Mouse (Mus musculus): Measurements from ENCODE around the gene Ap2b1. TPM values are rescaled to one million over a fixed set of nuclear protein-coding genes. Genes with fewer than 3 reads are reported as not detected.

The Ap2b1 gene
- polyA plus RNA-seq, 1 experiment, result 41.4 TPM

- no peak within 1 kb of the TSS for H3K4me3 ChIP-seq (ENCODE audit: control insufficient read depth, insufficient read depth, low read length)
- TF ChIP-seq POLR2A (IDR thresholded peaks at IDR 0.05; ENCODE audit: control insufficient read depth, extremely low read depth, insufficient read depth, low read length, poor library complexity) (no peak), CTCF (IDR thresholded peaks at IDR 0.05; ENCODE audit: borderline replicate concordance, control insufficient read depth, extremely low read depth, insufficient read depth, low read length, poor library complexity) (no peak)
- H3K27me3 ChIP-seq (ENCODE audit: control insufficient read depth, insufficient read depth, low read length), result no peaks in the 10 kb centered on the region
- 93% methylated on average over 1 of the region's 1 CpGs for WGBS
- no peaks in the 10 kb centered on the region for H3K36me3 ChIP-seq (ENCODE audit: control insufficient read depth, insufficient read depth, low read length)
- DNase-seq, result no peak
- peaks cover 6% of the 10 kb centered on the region for H3K4me1 ChIP-seq (replicated peaks; ENCODE audit: control insufficient read depth, insufficient read depth, low read length)
- H3K27ac ChIP-seq (ENCODE audit: control insufficient read depth, insufficient read depth, low read length), result no peak within 1 kb of the TSS
These were observed 12.3 kb upstream of the Ap2b1 start, which contains the start of gene Slfn14 for GRCm38 (mm10) chr11:83286566-83286965. Gene Slfn14 (minus strand): TSS chr11:83286726.

GRCm38 (mm10) chr11:83289036-83289435, 9.8 kb upstream of the Ap2b1 start:
- Histone ChIP-seq H3K27me3 (ENCODE audit: control insufficient read depth, insufficient read depth, low read length) (no peaks in the 10 kb centered on the region), H3K27ac (ENCODE audit: control insufficient read depth, insufficient read depth, low read length) (no peak overlapping the region), H3K36me3 (ENCODE audit: control insufficient read depth, insufficient read depth, low read length) (no peaks in the 10 kb centered on the region), H3K4me3 (ENCODE audit: control insufficient read depth, insufficient read depth, low read length) (no peak overlapping the region), H3K4me1 (replicated peaks; ENCODE audit: control insufficient read depth, insufficient read depth, low read length) (peaks cover 4% of the 10 kb centered on the region)
- DNase-seq, result no peak
- TF ChIP-seq CTCF (IDR thresholded peaks at IDR 0.05; ENCODE audit: borderline replicate concordance, control insufficient read depth, extremely low read depth, insufficient read depth, low read length, poor library complexity) (no peak), POLR2A (IDR thresholded peaks at IDR 0.05; ENCODE audit: control insufficient read depth, extremely low read depth, insufficient read depth, low read length, poor library complexity) (no peak)
- 99% methylated on average over 5 of the region's 5 CpGs for WGBS

GRCm38 (mm10) chr11:83289633-83290032, 9.2 kb upstream of the Ap2b1 start:
- 95% methylated on average over 2 of the region's 2 CpGs for WGBS
- no peak for TF ChIP-seq CTCF (IDR thresholded peaks at IDR 0.05; ENCODE audit: borderline replicate concordance, control insufficient read depth, extremely low read depth, insufficient read depth, low read length, poor library complexity)
- no peak for TF ChIP-seq POLR2A (IDR thresholded peaks at IDR 0.05; ENCODE audit: control insufficient read depth, extremely low read depth, insufficient read depth, low read length, poor library complexity)

GRCm38 (mm10) chr11:83291375-83292250, 7.2 kb upstream of the Ap2b1 start:
- Histone ChIP-seq H3K27me3 (ENCODE audit: control insufficient read depth, insufficient read depth, low read length) (no peaks in the 10 kb centered on the region), H3K36me3 (ENCODE audit: control insufficient read depth, insufficient read depth, low read length) (no peaks in the 10 kb centered on the region), H3K4me3 (ENCODE audit: control insufficient read depth, insufficient read depth, low read length) (peak overlapping the region; percentile 59), H3K4me1 (replicated peaks; ENCODE audit: control insufficient read depth, insufficient read depth, low read length) (peaks cover 4% of the 10 kb centered on the region), H3K27ac (ENCODE audit: control insufficient read depth, insufficient read depth, low read length) (peak overlapping the region; percentile 29; the same call in 1 of the 2 replicates)
- peak; percentile 94 for DNase-seq
- under 1% methylated on average over 38 of the region's 38 CpGs for WGBS
- no peak for TF ChIP-seq CTCF (IDR thresholded peaks at IDR 0.05; ENCODE audit: borderline replicate concordance, control insufficient read depth, extremely low read depth, insufficient read depth, low read length, poor library complexity)
- TF ChIP-seq POLR2A (IDR thresholded peaks at IDR 0.05; ENCODE audit: control insufficient read depth, extremely low read depth, insufficient read depth, low read length, poor library complexity), result peak; percentile 89

More at GRCm38 (mm10) chr11:83289633-83290032, 9.2 kb upstream of the Ap2b1 start:
- no peaks in the 10 kb centered on the region for H3K27me3 ChIP-seq (ENCODE audit: control insufficient read depth, insufficient read depth, low read length)
- H3K4me1 ChIP-seq (replicated peaks; ENCODE audit: control insufficient read depth, insufficient read depth, low read length), result peaks cover 4% of the 10 kb centered on the region
- H3K27ac ChIP-seq (ENCODE audit: control insufficient read depth, insufficient read depth, low read length), result no peak overlapping the region
- no peaks in the 10 kb centered on the region for H3K36me3 ChIP-seq (ENCODE audit: control insufficient read depth, insufficient read depth, low read length)
- H3K4me3 ChIP-seq (ENCODE audit: control insufficient read depth, insufficient read depth, low read length), result no peak overlapping the region
- DNase-seq, result no peak

GRCm38 (mm10) chr11:83292251-83292587, 6.6 kb upstream of the Ap2b1 start:
- peaks cover 4% of the 10 kb centered on the region for H3K4me1 ChIP-seq (replicated peaks; ENCODE audit: control insufficient read depth, insufficient read depth, low read length)
- no peaks in the 10 kb centered on the region for H3K36me3 ChIP-seq (ENCODE audit: control insufficient read depth, insufficient read depth, low read length)
- peak overlapping the region; percentile 59 for H3K4me3 ChIP-seq (ENCODE audit: control insufficient read depth, insufficient read depth, low read length)
- WGBS, result 3% methylated on average over 5 of the region's 5 CpGs
- DNase-seq, result no peak
- TF ChIP-seq POLR2A (IDR thresholded peaks at IDR 0.05; ENCODE audit: control insufficient read depth, extremely low read depth, insufficient read depth, low read length, poor library complexity), result no peak
- TF ChIP-seq CTCF (IDR thresholded peaks at IDR 0.05; ENCODE audit: borderline replicate concordance, control insufficient read depth, extremely low read depth, insufficient read depth, low read length, poor library complexity), result no peak
- no peaks in the 10 kb centered on the region for H3K27me3 ChIP-seq (ENCODE audit: control insufficient read depth, insufficient read depth, low read length)
- no peak overlapping the region for H3K27ac ChIP-seq (ENCODE audit: control insufficient read depth, insufficient read depth, low read length)

- H3K4me1 ChIP-seq (replicated peaks; ENCODE audit: control insufficient read depth, insufficient read depth, low read length), result peaks cover 8% of the 10 kb centered on the region
- TF ChIP-seq POLR2A (IDR thresholded peaks at IDR 0.05; ENCODE audit: control insufficient read depth, extremely low read depth, insufficient read depth, low read length, poor library complexity) (no peak), CTCF (IDR thresholded peaks at IDR 0.05; ENCODE audit: borderline replicate concordance, control insufficient read depth, extremely low read depth, insufficient read depth, low read length, poor library complexity) (no peak)
- 98% methylated on average over 1 of the region's 1 CpGs for WGBS
- DNase-seq, result no peak
- H3K4me3 ChIP-seq (ENCODE audit: control insufficient read depth, insufficient read depth, low read length), result no peak overlapping the region
- H3K27me3 ChIP-seq (ENCODE audit: control insufficient read depth, insufficient read depth, low read length), result no peaks in the 10 kb centered on the region
- no peaks in the 10 kb centered on the region for H3K36me3 ChIP-seq (ENCODE audit: control insufficient read depth, insufficient read depth, low read length)
- no peak overlapping the region for H3K27ac ChIP-seq (ENCODE audit: control insufficient read depth, insufficient read depth, low read length)
These were observed 5.6 kb upstream of the Ap2b1 start for GRCm38 (mm10) chr11:83293182-83293581.

All from thymus, adult 2 months (tissue).